Comparison of ENCODE assay signal across 18 mouse cellular contexts in the genomic region with DNA sequence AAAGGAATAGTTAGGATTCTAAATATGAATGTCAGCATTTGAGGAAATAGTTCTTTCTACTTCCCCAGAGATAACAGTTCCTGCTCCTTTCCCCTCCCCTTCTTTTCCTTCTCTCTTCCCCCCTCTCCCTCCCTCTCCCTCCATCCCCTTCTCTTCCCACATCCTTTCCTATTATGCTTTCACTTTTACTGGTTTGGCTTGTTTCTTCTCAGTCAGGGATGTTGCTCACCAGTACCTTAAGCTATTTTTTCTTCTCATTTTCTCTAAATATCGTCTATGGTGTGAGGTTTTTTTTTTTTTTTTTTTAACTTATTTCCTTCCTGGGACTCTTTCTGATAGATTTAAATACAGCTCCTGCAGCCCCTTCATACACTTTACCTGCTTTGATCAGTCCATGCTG.
"Had no signal": no experiment of that assay in that cellular context is flagged by ENCODE, and none has a peak within 500 bp of the region (broad histone marks: within the 10 kb centered on the region; RNA-seq: fewer than 3 reads in every experiment).

No protein-coding gene starts in this region.

- DNase-seq: kidney, adult 18-20 months; kidney, adult 9 months; kidney, postnatal 4 days; left cerebral cortex, postnatal 4 days; liver, postnatal 0 days; lung, embryonic 14.5 days; midbrain, embryonic 14.5 days; right cerebral cortex, postnatal 25 days; spleen, adult 18-20 months; thymus, postnatal 25 days had no signal

- H3K36me3 ChIP-seq: limb, embryonic 12.5 days; neural tube, embryonic 12.5 days; neural tube, embryonic 15.5 days had no signal

- H3K4me1 ChIP-seq: neural tube, embryonic 12.5 days; stomach, embryonic 15.5 days had no signal

- H3K9ac ChIP-seq: limb, embryonic 12.5 days; limb, embryonic 15.5 days; liver, embryonic 14.5 days; liver, postnatal 0 days; lung, embryonic 14.5 days; neural tube, embryonic 12.5 days; neural tube, embryonic 15.5 days; stomach, embryonic 15.5 days had no signal

- H3K27ac ChIP-seq: left cerebral cortex, adult 2 months; limb, embryonic 12.5 days; limb, embryonic 15.5 days; liver, embryonic 14.5 days; macrophage; neural tube, embryonic 12.5 days; neural tube, embryonic 15.5 days; stomach, embryonic 15.5 days had no signal

- H3K4me3 ChIP-seq: left cerebral cortex, adult 2 months; limb, embryonic 12.5 days; limb, embryonic 15.5 days; neural tube, embryonic 12.5 days; neural tube, embryonic 15.5 days; stomach, embryonic 15.5 days had no signal

- H3K27me3 ChIP-seq: limb, embryonic 12.5 days; limb, embryonic 15.5 days; neural tube, embryonic 12.5 days; neural tube, embryonic 15.5 days; stomach, embryonic 15.5 days had no signal
